Mouse (Mus musculus) heart, adult 2 months (tissue): ENCODE results near the gene Rps10.

ENCODE experiments used
- CTCF ChIP-seq: fragments of 200-600 bp; IDR thresholded peaks from 2 replicates; pipeline ENCODE4 v1.8.1; 2022; ENCODE audit warnings: antibody characterized with exemption, mild to moderate bottlenecking, moderate library complexity
- EP300 ChIP-seq: fragments of 200-500 bp; IDR thresholded peaks from 2 replicates; pipeline ENCODE4 v1.6.1; 2011; ENCODE audit warnings: low read depth, low read length, control low read depth; ENCODE audit not compliant: insufficient read depth
- POLR2A ChIP-seq: fragments of 200-500 bp; IDR thresholded peaks from 2 replicates; pipeline ENCODE4 v1.6.1; 2011; ENCODE audit warnings: mild to moderate bottlenecking, low read depth, low read length, control low read depth; ENCODE audit not compliant: insufficient read depth

DNA sequence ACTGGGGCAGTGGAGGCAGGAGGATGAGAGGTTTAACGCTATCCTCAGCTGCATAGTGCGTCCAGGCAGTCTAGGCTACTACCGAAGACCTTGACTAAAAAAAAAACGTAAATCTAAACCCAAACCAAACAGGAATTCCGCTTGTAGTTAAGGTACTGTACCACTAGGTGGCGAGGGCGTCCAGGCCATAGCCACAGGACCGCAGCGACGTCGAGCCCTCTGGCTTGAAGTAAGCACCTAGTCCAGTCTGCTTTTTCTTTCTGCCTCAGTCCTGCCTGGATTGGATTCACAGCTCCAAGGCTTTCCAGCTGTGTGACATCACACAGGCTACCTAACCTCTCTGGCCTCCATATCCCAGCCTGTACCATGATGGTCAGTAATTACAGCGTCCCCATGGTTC, 13.7 kb upstream of the Rps10 start:
- peak; percentile 90 for TF ChIP-seq CTCF
- TF ChIP-seq EP300: 0 out of 2 replicates have a peak, but pooled peaks have one; percentile 38
- TF ChIP-seq POLR2A: no peak
